Mouse (Mus musculus) adrenal gland, postnatal 4 days (tissue): ENCODE data around the gene Ift74. TPM values are rescaled to one million over a fixed set of nuclear protein-coding genes. Genes with fewer than 3 reads are reported as not detected.

Source experiments
- DNase-seq, 2 experiments: peaks; one replicate each; pipeline ENCODE4 v3.0.0; 2021 to 2022; ENCODE audit warnings: low spot score in 2 of 2, mixed read lengths in 2 of 2
- microRNA-seq: library from miRNA; unstranded; fragments of <30 nt; microRNA quantifications from one replicate; pipeline ENCODE4 v1.2.0, GENCODE M21; 2021
- total RNA-seq, 2 experiments: library from RNA; stranded (reverse); gene quantifications; 2 replicates each; pipeline ENCODE4 v1.2.3; 2021

Ift74 gene
- total RNA-seq, 2 experiments from 2014 or later: 21.8 to 30.8 TPM

GRCm38 (mm10) chr4:94691078-94691477 lies 76.8 kb downstream of the Ift74 start:
- DNase-seq: no peak

- DNase-seq: no peak
These were observed 77.9 kb downstream of the Ift74 start for GRCm38 (mm10) chr4:94692175-94692574.

- no peak for DNase-seq
These were observed 82.1 kb downstream of the Ift74 start for GRCm38 (mm10) chr4:94696368-94696767.

GRCm38 (mm10) chr4:94711002-94711401 lies 96.7 kb downstream of the Ift74 start:
- DNase-seq: no peak

- DNase-seq: no peak
These were observed 97.1 kb downstream of the Ift74 start for GRCm38 (mm10) chr4:94711426-94711825.

- no peak for DNase-seq
These were observed 99.5 kb downstream of the Ift74 start for GRCm38 (mm10) chr4:94713741-94714140.

GRCm38 (mm10) chr4:94715166-94715565 lies 100.9 kb downstream of the Ift74 start:
- DNase-seq: no peak

GRCm38 (mm10) chr4:94725799-94726198 lies 111.5 kb downstream of the Ift74 start:
- no peak for DNase-seq

- no peak for DNase-seq
These were observed 118.4 kb downstream of the Ift74 start for GRCm38 (mm10) chr4:94732721-94733120.

- no peak for DNase-seq
These were observed 123.3 kb downstream of the Ift74 start for GRCm38 (mm10) chr4:94737326-94738295.

- DNase-seq: no peak
These were observed 124.8 kb downstream of the Ift74 start, which contains the start of gene Tek for GRCm38 (mm10) chr4:94738838-94739731. Tek (plus strand) TSS chr4:94739289.

- no peak for DNase-seq
These were observed 127.5 kb downstream of the Ift74 start for GRCm38 (mm10) chr4:94741824-94742223.

Small RNA genes lying within 50 kb of the gene (microRNA-seq; reads per million reads assigned to microRNA genes)
- 2,193 reads per million, percentile 85 among the genes with 10 or more reads in this experiment for gene Mir872

Other genes with a start within 250 kb of the Ift74 start
- not detected for gene Gm10306, start 57.9 kb upstream of the Ift74 start, total RNA-seq
- 10 to 100 TPM in 1 of 2 experiments, 1 to 10 TPM in 1; 9.9 to 11.1 TPM for gene Caap1, start 57.7 kb upstream of the Ift74 start, total RNA-seq
- 10 to 100 TPM; 60.0 to 61.9 TPM for gene Plaa, start 11.2 kb upstream of the Ift74 start, total RNA-seq
- 1 to 10 TPM in 1 of 2 experiments, not detected in 1; 2.7 TPM for gene Lrrc19, start 35.7 kb downstream of the Ift74 start, total RNA-seq
- 10 to 100 TPM; 42.1 to 44.8 TPM for gene Tek, start 124.8 kb downstream of the Ift74 start, total RNA-seq